Mouse (Mus musculus) c-Kit-positive CD71-positive TER-119-positive erythroid progenitor cells, embryonic 14.5 days (primary cell): ENCODE measurements around the gene Cdc42.

ENCODE experiments used
- DNase-seq: peaks from one replicate; pipeline ENCODE4 v3.0.0-alpha.2; 2013; ENCODE audit warnings: low spot score

The Cdc42 gene

GRCm38 (mm10) chr4:137357517-137358254, at the start of gene Cdc42:
TSS of gene Cdc42 (minus strand) at chr4:137357720.
- peak; percentile 94 for DNase-seq

- no peak for DNase-seq
Observed at GRCm38 (mm10) chr4:137405571-137405970, 48.1 kb upstream of the Cdc42 start.

GRCm38 (mm10) chr4:137396641-137397525, 39.4 kb upstream of the Cdc42 start:
- no peak for DNase-seq

- DNase-seq, result no peak
Observed at GRCm38 (mm10) chr4:137393378-137394135, 36.0 kb upstream of the Cdc42 start.

GRCm38 (mm10) chr4:137392874-137393273, 35.4 kb upstream of the Cdc42 start:
- no peak for DNase-seq

GRCm38 (mm10) chr4:137391287-137391686, 33.8 kb upstream of the Cdc42 start:
- DNase-seq, result no peak

- no peak for DNase-seq
Observed at GRCm38 (mm10) chr4:137390196-137390595, 32.7 kb upstream of the Cdc42 start.

GRCm38 (mm10) chr4:137388983-137389382, 31.5 kb upstream of the Cdc42 start:
- no peak for DNase-seq

GRCm38 (mm10) chr4:137388059-137388794, 30.7 kb upstream of the Cdc42 start:
- DNase-seq, result peak; percentile 88

- peak; percentile 46 for DNase-seq
Observed at GRCm38 (mm10) chr4:137387482-137388058, 30.1 kb upstream of the Cdc42 start.

GRCm38 (mm10) chr4:137380702-137381605, 23.4 kb upstream of the Cdc42 start:
- DNase-seq, result peak; percentile 55

GRCm38 (mm10) chr4:137379713-137380255, 22.3 kb upstream of the Cdc42 start:
- DNase-seq, result no peak

- no peak for DNase-seq
Observed at GRCm38 (mm10) chr4:137379085-137379484, 21.6 kb upstream of the Cdc42 start.

GRCm38 (mm10) chr4:137377526-137378304, 20.2 kb upstream of the Cdc42 start:
- DNase-seq, result no peak

- no peak for DNase-seq
Observed at GRCm38 (mm10) chr4:137376778-137377177, 19.3 kb upstream of the Cdc42 start.

GRCm38 (mm10) chr4:137375314-137376278, 18.1 kb upstream of the Cdc42 start:
- no peak for DNase-seq

GRCm38 (mm10) chr4:137373711-137374110, 16.2 kb upstream of the Cdc42 start:
- DNase-seq, result no peak
